Mouse (Mus musculus) heart, postnatal 10 days (tissue): ENCODE results near the gene Tagap1. TPM values are rescaled to one million over a fixed set of nuclear protein-coding genes. Genes with fewer than 3 reads are reported as not detected.
"Not testable (repeated sequence)": the region's sequence is repeated elsewhere in the genome, so short reads cannot be mapped to it uniquely, and the experiment has no call there.

Experiments used
- DNase-seq, 2 experiments: peaks; one replicate each; pipeline ENCODE4 v3.0.0; 2021
- intact Hi-C: fragments of 180-260 bp; cut with DNase I; formaldehyde crosslinking; loops from one replicate; pipeline ENCODE4 v1.15.1; 2025
- total RNA-seq, 2 experiments: library from RNA; stranded (reverse); gene quantifications; 2 replicates each; pipeline ENCODE4 v1.2.3; 2021

Gene Tagap1
- total RNA-seq, 2 experiments from 2014 or later, result 9.1 to 10.0 TPM

DNA sequence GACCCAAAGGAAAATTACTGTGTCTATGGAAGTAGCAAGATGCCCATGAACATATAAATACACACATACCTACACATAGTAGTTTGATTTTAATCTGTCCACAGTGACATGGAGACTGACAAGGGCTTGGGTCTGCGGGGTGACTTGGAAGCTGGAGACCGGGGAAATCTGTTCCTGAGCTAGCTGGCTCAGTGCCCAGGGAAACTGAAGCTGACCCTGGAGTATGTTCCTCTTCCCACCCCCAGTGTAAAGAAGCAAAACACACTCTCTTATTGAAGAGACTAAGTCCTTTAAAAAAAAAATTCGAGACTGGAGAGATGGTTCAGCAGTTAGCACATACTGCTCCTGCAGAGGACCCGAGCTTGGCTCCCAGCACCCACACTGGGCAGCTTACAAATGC is 2.0 kb upstream of the Tagap1 start:
- DNase-seq, result not testable (repeated sequence)

DNA sequence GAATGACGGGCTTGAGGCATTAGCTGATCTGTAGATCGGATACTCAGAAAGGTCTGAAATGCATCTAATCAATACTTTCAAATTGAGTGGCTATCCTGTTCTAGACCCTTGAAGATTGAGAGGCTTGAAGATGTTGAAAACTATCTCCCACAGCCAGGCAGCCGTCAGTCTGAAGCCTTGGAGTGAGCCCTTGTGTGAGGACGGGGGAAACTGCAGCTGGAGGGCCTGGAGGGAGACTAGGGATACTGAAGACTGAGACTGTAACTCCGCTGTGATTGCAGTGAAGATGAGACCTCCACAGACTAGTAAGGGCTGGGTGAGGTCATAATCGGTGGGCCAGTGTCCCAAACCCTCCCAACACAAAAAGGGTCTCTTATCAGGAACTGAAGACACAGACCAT is 1.4 kb upstream of the Tagap1 start:
- intact Hi-C loops, DNase-seq: not testable (repeated sequence)

More for the DNA sequence above, 2.0 kb upstream of the Tagap1 start:
- intact Hi-C loops, result not testable (repeated sequence)

DNA sequence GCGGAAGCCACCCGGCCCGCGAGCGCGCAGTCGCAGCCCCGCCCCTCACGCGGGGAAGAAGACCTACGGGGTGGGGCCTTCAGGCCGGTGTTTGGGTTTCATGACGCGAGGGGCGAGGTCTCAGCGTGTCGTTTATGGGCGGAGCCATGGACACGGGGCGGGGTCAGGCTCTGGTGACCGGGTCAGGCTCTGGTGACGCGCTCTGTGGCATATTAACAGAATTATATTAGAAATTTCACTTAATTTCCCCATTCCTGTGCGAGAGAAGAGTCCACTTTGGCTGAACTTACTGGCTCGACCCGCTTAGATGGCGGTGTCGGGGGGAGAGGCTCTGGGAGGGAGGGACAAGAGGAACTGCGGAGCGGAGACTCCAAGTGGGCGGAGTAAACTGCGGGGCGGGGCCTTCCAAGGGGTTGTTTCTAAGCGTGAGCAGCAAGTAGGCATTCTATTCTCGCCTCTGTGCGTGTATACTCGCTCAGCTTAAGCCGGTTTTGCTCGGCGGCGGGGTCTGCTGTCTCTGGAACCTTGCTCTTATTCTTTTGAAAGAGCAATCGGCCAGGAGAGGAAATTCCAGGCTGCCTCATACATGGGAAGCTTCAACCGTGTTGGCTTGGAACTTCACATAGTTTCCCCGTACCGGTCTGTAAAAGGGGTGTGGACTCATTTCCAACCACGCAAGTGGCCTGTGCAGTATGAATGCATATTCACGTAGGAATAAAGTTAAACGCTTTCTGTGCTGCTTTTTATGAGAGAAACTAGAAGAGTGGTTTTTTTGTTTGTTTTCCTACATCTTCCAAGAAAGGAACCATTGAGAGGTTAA is 435 bp upstream of the Tagap1 start:
- intact Hi-C loops, result not testable (repeated sequence)
- DNase-seq, result peak; percentile 57 to 63

DNA sequence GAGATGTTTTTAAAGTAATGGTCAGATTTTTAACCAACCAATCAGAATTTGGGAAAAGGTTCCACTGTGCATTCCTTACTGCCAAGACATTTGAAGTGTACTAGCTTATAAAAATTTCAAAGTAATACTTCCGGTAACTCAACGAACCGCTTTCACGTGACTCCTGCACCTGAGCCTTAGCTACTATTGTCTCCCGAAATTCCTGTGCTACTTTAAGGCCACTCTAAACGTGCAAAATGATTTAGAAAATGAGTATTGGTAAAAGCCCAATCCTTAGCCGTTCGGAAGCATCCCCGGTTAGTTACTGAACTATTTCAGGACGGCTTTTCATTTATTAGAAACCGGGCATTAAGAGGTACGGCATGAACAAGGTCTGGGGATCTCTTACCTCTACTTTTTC is 607 bp downstream of the Tagap1 start:
- DNase-seq, intact Hi-C loops: not testable (repeated sequence)

DNA sequence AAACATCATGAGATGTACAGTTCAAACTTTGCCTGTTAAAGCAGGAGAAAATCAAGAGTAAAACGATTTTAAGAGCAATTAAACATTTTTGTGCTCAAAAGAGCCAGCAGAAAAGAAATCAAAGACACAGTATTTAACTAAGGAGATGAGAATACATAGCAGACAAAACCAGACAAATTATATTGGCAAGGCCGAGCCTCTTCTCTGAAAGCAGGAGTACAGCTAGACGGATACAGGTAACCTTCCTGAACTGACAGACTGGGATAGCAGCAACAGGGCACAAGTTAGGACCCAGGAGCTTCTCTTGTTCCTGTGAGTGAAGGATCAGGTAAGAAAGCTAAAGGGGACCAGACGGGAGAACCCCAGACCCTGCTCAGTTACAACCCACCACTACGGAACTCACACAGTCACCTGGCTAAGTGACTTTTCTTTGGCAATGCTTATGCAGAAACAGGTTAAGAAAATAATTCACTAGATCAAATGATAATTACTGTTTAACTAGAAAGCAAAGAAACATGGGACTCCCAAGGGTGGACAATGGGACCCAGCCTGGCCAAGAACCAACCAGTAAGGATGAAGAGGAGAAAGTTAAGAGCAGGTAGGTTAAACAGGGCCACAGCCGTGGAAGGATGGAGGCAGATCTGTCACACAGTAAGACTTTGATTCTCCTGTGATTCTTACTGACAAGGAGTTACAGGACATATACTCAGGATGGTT is 1.3 kb downstream of the Tagap1 start:
- DNase-seq, intact Hi-C loops: not testable (repeated sequence)

DNA sequence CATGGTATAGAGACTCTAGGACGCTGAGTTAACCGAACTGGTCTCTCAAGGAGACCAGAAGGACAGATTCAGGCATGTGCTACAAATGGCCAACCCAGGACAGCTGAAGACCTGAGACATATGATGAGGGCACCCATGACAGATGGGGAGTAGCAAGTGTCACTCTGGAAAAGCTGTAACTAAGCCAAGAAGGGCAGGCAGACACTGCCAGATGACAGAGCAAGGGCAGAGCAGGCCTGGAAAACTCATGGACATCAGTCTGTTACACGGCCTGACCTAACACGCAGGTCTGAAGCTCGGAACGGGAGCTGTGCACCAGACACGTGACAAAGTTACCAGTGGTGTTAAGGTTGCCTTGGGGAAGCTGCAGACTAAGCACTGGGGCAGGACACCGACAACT is 2.1 kb downstream of the Tagap1 start:
- DNase-seq, intact Hi-C loops: not testable (repeated sequence)

DNA sequence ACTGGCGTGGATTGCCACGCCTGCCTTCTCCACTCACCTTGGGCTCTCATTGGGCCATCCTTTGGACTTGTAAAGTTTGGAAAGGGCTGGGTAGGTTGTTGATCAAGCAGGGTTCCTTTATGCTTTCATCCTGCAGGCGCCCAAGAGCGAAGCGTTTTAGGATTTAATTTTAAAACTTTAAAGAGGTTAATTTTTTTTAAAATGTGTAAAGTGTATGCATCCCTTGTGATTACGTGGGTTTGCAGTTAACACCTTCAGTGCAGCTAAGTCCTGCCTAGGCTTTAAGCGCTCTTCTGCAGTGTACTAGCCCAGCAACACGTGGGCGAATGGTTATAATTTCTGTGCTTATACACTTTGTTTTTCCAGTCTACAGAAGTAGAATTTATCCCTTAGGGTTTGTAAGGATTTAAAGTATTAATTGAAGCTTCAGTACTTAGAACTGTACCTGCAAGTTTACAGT is 12.2 kb downstream of the Tagap1 start:
- intact Hi-C loops, DNase-seq: not testable (repeated sequence)

DNA sequence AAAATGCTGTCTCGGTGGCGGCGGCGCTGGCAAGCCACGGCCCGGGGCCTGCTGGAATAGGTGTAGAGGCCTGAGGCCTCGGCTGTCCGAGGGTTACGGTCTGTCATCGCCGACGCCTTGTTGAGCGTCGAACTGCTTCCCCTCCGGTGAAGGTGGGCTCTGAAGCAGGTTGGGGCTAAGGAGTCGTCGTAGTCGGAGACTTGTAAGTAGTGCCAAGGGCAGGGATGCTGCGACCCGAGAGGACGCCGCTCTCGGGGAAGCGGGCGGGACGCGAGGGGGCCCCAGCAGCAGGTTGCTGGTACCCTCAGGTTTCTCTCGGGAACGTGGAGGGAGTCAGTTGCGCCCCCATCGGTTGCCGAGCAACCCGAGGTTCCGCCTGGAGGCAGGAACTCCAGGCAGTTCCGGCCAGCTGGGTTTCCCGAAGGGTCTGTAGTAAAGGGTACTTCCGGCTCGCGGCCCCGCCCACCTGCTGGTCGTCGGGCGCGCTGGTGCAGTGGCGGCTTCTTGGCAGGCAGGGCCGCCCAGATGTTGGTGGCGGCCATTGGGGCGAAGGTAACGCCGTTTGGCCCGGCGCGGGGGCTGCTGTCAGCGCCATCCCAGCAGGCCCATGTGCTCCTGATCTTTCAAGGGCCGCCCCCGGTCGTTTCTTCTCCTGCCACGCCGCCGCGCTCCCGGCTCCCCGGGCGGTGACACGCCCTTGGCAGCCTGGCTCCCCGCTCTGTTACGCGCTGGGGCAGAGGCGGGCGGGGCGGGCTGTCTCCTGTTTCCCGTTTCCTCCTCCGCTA is 12.8 kb downstream of the Tagap1 start, which contains the start of gene Rsph3b:
Gene Rsph3b (minus strand): TSS at position 699 of the 785 bp plus-strand sequence.
- intact Hi-C loops, result not testable (repeated sequence)
- peak; percentile 86 to 90 for DNase-seq

DNA sequence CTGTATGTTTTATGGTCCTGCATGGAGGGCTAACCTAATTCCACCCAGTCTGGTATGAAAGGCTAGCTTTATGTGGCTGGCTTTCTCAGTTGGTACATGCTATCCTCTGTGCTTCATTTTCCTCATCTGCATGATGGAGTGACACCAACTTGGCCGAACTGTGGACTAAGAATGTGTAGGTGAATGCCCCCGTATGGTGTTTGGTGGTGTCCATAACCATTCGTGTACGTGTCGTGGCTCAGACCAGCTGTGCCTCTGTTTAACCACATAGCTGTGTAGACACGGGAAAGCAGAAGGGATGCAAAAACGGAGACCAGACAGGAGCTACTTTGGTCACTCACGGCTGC is 13.3 kb downstream of the Tagap1 start:
- DNase-seq, intact Hi-C loops: not testable (repeated sequence)

DNA sequence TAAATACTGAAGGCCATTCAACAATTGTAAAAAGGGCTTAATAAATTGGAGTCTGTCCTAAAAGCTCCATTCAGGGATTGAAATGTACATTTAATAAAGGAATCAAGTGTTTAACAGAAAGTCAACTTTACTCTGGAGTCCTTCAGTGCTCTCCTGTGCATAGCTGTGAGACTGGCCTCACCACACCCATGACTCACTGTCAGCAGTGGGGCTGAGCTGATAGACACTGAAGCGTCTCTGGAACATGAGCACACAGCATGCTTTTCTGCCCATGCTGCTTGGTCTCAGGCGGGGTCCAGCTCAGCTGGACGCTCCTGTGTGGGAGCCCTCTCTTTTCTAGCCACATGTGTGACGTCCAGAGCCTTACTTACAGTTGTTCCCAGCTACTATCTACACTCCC is 18.4 kb downstream of the Tagap1 start:
- DNase-seq, intact Hi-C loops: not testable (repeated sequence)

DNA sequence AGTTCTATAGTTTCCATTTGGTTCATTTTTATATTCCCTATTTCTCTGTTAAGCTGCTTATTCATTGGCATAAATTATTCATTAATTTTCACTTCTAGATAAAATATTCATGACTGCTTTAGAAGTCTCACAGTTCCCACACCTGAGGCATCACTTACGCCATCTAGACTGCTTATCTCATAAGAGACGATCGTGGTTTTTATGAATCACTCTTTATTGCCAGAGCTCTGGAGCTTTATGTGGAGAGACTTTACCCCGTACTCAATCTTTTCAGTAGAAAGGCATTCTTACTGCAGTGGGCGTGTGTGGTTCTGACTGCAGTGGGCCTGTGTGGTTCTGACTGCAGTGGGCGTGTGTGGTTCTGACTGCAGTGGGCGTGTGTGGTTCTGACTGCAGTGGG is 29.3 kb downstream of the Tagap1 start:
- DNase-seq, intact Hi-C loops: not testable (repeated sequence)

DNA sequence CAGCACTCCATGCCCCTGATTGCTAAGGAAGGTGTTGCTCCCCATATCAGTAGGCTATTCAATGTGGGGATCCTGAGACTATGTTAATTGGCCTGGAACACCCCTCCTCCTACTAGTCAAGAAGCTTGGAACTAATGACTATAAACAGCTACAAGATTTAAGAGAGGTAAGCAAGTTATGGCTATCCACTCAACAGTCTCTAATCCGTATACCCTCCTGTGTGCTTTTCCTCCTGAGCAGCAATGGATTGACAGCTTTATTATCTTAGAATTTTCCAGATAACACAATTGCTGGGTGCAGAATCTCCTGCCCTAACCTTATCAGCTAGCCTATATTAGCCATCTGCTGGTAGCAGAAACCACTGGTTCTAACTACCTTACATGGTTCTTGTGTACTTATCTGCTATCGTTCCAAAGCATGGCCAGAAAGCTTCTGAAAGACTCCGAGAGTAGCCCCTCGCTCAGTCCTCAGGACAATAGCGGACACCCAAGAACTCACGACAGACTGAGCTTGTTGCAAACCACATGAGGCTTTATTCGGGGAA is 40.5 kb downstream of the Tagap1 start:
- DNase-seq, intact Hi-C loops: not testable (repeated sequence)

DNA sequence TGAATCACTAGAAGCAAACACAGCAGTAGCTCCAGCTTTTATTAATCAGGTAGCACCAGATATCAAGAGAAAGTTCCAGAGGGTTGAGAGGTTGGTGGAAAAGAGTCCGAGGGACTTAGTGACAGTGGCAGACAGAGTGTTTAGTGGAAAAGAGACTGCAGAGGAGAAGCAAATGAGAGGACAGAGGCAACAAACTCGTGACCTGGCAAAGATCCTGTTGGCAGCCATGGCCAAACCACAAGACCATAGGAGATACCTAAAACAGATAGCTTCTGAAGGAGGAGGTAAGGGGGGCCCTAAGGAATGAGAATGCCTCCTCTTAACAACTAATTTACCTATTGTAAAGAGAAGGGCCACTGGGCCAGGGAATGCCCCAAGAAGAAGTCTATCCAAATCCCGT is 41.6 kb downstream of the Tagap1 start:
- DNase-seq, intact Hi-C loops: not testable (repeated sequence)

DNA sequence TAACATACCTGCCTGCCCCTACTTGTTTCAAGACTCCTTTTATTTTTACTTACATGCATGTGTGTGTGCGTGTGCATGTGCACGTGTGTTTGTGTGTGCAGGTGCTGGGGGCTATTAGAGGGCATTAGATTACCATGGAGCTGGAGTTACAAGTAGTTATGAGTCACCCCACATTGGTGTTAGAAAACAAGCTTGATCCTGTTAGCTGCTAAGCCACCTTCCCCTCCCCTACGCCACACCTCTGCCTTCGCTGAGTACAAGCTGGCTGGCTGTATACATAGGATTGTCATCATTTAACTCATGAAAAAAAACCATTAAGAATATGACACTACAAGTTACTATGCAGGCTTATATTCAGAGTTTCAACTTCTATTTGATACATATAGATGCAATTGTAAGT is 45.7 kb downstream of the Tagap1 start:
- DNase-seq, intact Hi-C loops: not testable (repeated sequence)

DNA sequence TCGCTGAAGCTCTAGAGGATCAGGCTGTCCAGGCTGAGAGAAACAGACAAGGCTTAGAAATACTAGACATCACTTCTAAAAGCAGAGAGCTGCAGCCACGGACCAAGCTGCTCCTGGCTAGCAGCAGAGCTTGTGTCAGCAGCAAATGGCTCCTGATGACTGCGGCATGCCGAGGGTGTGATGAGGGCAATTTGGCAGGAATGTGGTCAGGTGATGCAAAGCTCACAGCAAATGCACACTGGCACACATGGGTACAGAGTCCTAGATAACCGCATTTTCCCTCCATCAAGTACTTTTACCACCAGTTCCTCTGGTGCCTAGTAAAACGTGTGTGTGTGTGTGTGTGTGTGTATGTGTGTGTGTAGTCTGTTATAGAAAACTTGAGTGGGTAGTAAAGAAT is 46.9 kb downstream of the Tagap1 start:
- intact Hi-C loops, DNase-seq: not testable (repeated sequence)

Other genes starting within 250 kb of the Tagap1 start
- 10 to 100 TPM; 68.1 to 83.6 TPM for gene Ezr, start 178.4 kb downstream of the Tagap1 start, total RNA-seq
- gene Rsph3b, start 12.5 kb downstream of the Tagap1 start, total RNA-seq, result 10 to 100 TPM; 52.5 to 55.5 TPM
- gene Rnaset2b, start 9.5 kb upstream of the Tagap1 start, total RNA-seq, result 100 to 1,000 TPM; 191 to 203 TPM
- gene Gm49721, start 17.7 kb upstream of the Tagap1 start, total RNA-seq, result not detected
- gene Gm1604a, start 64.4 kb upstream of the Tagap1 start, total RNA-seq, result not detected
- gene Rps6ka2, start 209.0 kb upstream of the Tagap1 start, total RNA-seq, result 10 to 100 TPM; 16.7 to 20.9 TPM